Mouse (Mus musculus): ENCODE results near the gene Relch. TPM values are rescaled to one million over a fixed set of nuclear protein-coding genes. Genes with fewer than 3 reads are reported as not detected.
"Not testable (repeated sequence)": the region's sequence is repeated elsewhere in the genome, so short reads cannot be mapped to it uniquely, and the experiment has no call there.

The Relch gene
- polyA plus RNA-seq, 1 experiment from 2014 or later = 24.2 TPM

- no peak for ATAC-seq (replicated peaks; ENCODE audit: low FRiP score)
- no peaks in the 10 kb centered on the region for H3K27me3 ChIP-seq
- no peak overlapping the region for H3K4me2 ChIP-seq
- 93% methylated on average over 4 of the region's 4 CpGs for WGBS
- no peak overlapping the region for H3K9ac ChIP-seq
- no peak overlapping the region for H3K4me3 ChIP-seq (replicated peaks)
- no peaks in the 10 kb centered on the region for H3K9me3 ChIP-seq (replicated peaks)
- H3K36me3 ChIP-seq = peaks cover 70% of the 10 kb centered on the region
- no peaks in the 10 kb centered on the region for H3K4me1 ChIP-seq
- 0 out of 2 replicates have a peak overlapping the region, but pooled peaks have one; percentile 37 for H3K27ac ChIP-seq
These were observed 84.6 kb downstream of the Relch start for GRCm38 (mm10) chr1:105748091-105748799.

- 71% methylated on average over 4 of the region's 4 CpGs for WGBS
- no peaks in the 10 kb centered on the region for H3K9me3 ChIP-seq (replicated peaks)
- no peak overlapping the region for H3K4me3 ChIP-seq (replicated peaks)
- H3K9ac ChIP-seq = no peak overlapping the region
- H3K27ac ChIP-seq = no peak overlapping the region
- H3K36me3 ChIP-seq = peaks cover 51% of the 10 kb centered on the region
- no peaks in the 10 kb centered on the region for H3K27me3 ChIP-seq
- H3K4me2 ChIP-seq = no peak overlapping the region
- no peaks in the 10 kb centered on the region for H3K4me1 ChIP-seq
- ATAC-seq (replicated peaks; ENCODE audit: low FRiP score) = no peak
These were observed 88.5 kb downstream of the Relch start for GRCm38 (mm10) chr1:105752196-105752595.

- Histone ChIP-seq H3K4me1 (no peaks in the 10 kb centered on the region), H3K9ac (no peak overlapping the region), H3K4me2 (no peak overlapping the region), H3K36me3 (peaks cover 45% of the 10 kb centered on the region), H3K27me3 (no peaks in the 10 kb centered on the region), H3K4me3 (replicated peaks) (no peak overlapping the region), H3K27ac (no peak overlapping the region), H3K9me3 (replicated peaks) (no peaks in the 10 kb centered on the region)
- WGBS = 93% methylated on average over 1 of the region's 1 CpGs
- no peak for ATAC-seq (replicated peaks; ENCODE audit: low FRiP score)
These were observed 89.3 kb downstream of the Relch start for GRCm38 (mm10) chr1:105752944-105753343.

- Histone ChIP-seq H3K27ac (no peak overlapping the region), H3K36me3 (0 out of 2 replicates have a peak, but pooled peaks cover 3% of the 10 kb centered on the region), H3K4me2 (no peak overlapping the region), H3K4me1 (no peaks in the 10 kb centered on the region), H3K27me3 (no peaks in the 10 kb centered on the region), H3K4me3 (replicated peaks) (no peak overlapping the region), H3K9ac (no peak overlapping the region), H3K9me3 (replicated peaks) (peaks cover 12% of the 10 kb centered on the region; the same call in 1 of the 2 replicates)
- no peak for ATAC-seq (replicated peaks; ENCODE audit: low FRiP score)
- WGBS = 88% methylated on average over 4 of the region's 4 CpGs
These were observed 95.1 kb downstream of the Relch start for GRCm38 (mm10) chr1:105758798-105759197.

- no peak overlapping the region for H3K27ac ChIP-seq
- no peak overlapping the region for H3K4me2 ChIP-seq
- H3K9ac ChIP-seq = no peak overlapping the region
- peaks cover 12% of the 10 kb centered on the region; the same call in 1 of the 2 replicates for H3K9me3 ChIP-seq (replicated peaks)
- no peaks in the 10 kb centered on the region for H3K27me3 ChIP-seq
- 0 out of 2 replicates have a peak, but pooled peaks cover 2% of the 10 kb centered on the region for H3K36me3 ChIP-seq
- no peak overlapping the region for H3K4me3 ChIP-seq (replicated peaks)
- no peaks in the 10 kb centered on the region for H3K4me1 ChIP-seq
- ATAC-seq (replicated peaks; ENCODE audit: low FRiP score) = no peak
- WGBS = 75% methylated on average over 3 of the region's 3 CpGs
These were observed 95.9 kb downstream of the Relch start for GRCm38 (mm10) chr1:105759422-105760165.

GRCm38 (mm10) chr1:105765586-105765985, 101.9 kb downstream of the Relch start:
- peaks cover 12% of the 10 kb centered on the region; the same call in 1 of the 2 replicates for H3K9me3 ChIP-seq (replicated peaks)
- no peak overlapping the region for H3K27ac ChIP-seq
- no peaks in the 10 kb centered on the region for H3K36me3 ChIP-seq
- H3K9ac ChIP-seq = no peak overlapping the region
- H3K27me3 ChIP-seq = no peaks in the 10 kb centered on the region
- no peaks in the 10 kb centered on the region for H3K4me1 ChIP-seq
- H3K4me3 ChIP-seq (replicated peaks) = no peak overlapping the region
- no peak overlapping the region for H3K4me2 ChIP-seq
- no peak for ATAC-seq (replicated peaks; ENCODE audit: low FRiP score)
- 77% methylated on average over 8 of the region's 8 CpGs for WGBS

GRCm38 (mm10) chr1:105766099-105766498, 102.4 kb downstream of the Relch start:
- H3K4me3 ChIP-seq (replicated peaks); H3K27ac ChIP-seq; H3K36me3 ChIP-seq; H3K4me2 ChIP-seq; H3K4me1 ChIP-seq; H3K27me3 ChIP-seq; ATAC-seq (replicated peaks; ENCODE audit: low FRiP score); H3K9ac ChIP-seq: not testable (repeated sequence)
- peaks cover 12% of the 10 kb centered on the region; the same call in 1 of the 2 replicates for H3K9me3 ChIP-seq (replicated peaks)
- 49% methylated on average over 9 of the region's 9 CpGs for WGBS

- Histone ChIP-seq H3K27me3 (no peaks in the 10 kb centered on the region), H3K4me1 (no peaks in the 10 kb centered on the region), H3K9ac (no peak overlapping the region), H3K27ac (no peak overlapping the region), H3K36me3 (no peaks in the 10 kb centered on the region), H3K9me3 (replicated peaks) (0 out of 2 replicates have a peak, but pooled peaks cover under 1% of the 10 kb centered on the region), H3K4me3 (replicated peaks) (no peak overlapping the region), H3K4me2 (no peak overlapping the region)
- no peak for ATAC-seq (replicated peaks; ENCODE audit: low FRiP score)
- 99% methylated on average over 2 of the region's 2 CpGs for WGBS
These were observed 104.7 kb downstream of the Relch start for GRCm38 (mm10) chr1:105768397-105768796.

GRCm38 (mm10) chr1:105770685-105771084, 107.0 kb downstream of the Relch start:
- H3K27me3 ChIP-seq = no peaks in the 10 kb centered on the region
- WGBS = 81% methylated on average over 2 of the region's 2 CpGs
- H3K9ac ChIP-seq = no peak overlapping the region
- no peak for ATAC-seq (replicated peaks; ENCODE audit: low FRiP score)
- no peaks in the 10 kb centered on the region for H3K36me3 ChIP-seq
- H3K27ac ChIP-seq = no peak overlapping the region
- no peak overlapping the region for H3K4me3 ChIP-seq (replicated peaks)
- no peaks in the 10 kb centered on the region for H3K4me1 ChIP-seq
- H3K4me2 ChIP-seq = no peak overlapping the region
- no peaks in the 10 kb centered on the region for H3K9me3 ChIP-seq (replicated peaks)

GRCm38 (mm10) chr1:105776426-105776825, 112.8 kb downstream of the Relch start:
- peaks cover 14% of the 10 kb centered on the region for H3K4me1 ChIP-seq
- H3K4me2 ChIP-seq = no peak overlapping the region
- H3K9me3 ChIP-seq (replicated peaks) = no peaks in the 10 kb centered on the region
- no peak overlapping the region for H3K4me3 ChIP-seq (replicated peaks)
- H3K27ac ChIP-seq = no peak overlapping the region
- peaks cover 26% of the 10 kb centered on the region for H3K27me3 ChIP-seq
- no peak overlapping the region for H3K9ac ChIP-seq
- no peaks in the 10 kb centered on the region for H3K36me3 ChIP-seq
- no peak for ATAC-seq (replicated peaks; ENCODE audit: low FRiP score)
- 89% methylated on average over 4 of the region's 4 CpGs for WGBS

GRCm38 (mm10) chr1:105780079-105780456, 116.4 kb downstream of the Relch start:
- H3K27ac ChIP-seq = no peak overlapping the region
- H3K4me2 ChIP-seq = peak overlapping the region; percentile 99
- no peaks in the 10 kb centered on the region for H3K9me3 ChIP-seq (replicated peaks)
- no peaks in the 10 kb centered on the region for H3K36me3 ChIP-seq
- ATAC-seq (replicated peaks; ENCODE audit: low FRiP score) = no peak; the same call in 1 of the 2 replicates
- peaks cover 19% of the 10 kb centered on the region for H3K4me1 ChIP-seq
- peak overlapping the region; percentile 68 for H3K4me3 ChIP-seq (replicated peaks)
- peak overlapping the region; percentile 60; the same call in 1 of the 2 replicates for H3K9ac ChIP-seq
- peaks cover 35% of the 10 kb centered on the region for H3K27me3 ChIP-seq
- WGBS = 30% methylated on average over 12 of the region's 12 CpGs

Data from kidney, embryonic 15.5 days (tissue).